Mouse (Mus musculus): ENCODE measurements around the gene Siah3. TPM values are rescaled to one million over a fixed set of nuclear protein-coding genes. Genes with fewer than 3 reads are reported as not detected.
"Not testable (repeated sequence)": the region's sequence is repeated elsewhere in the genome, so short reads cannot be mapped to it uniquely, and the experiment has no call there.

Gene Siah3
- polyA plus RNA-seq, 1 experiment from 2014 or later = 6.7 TPM

GRCm38 (mm10) chr14:75445948-75446281 lies 9.9 kb upstream of the Siah3 start:
- H3K4me3 ChIP-seq = peak overlapping the region; percentile 32
- no peak for ATAC-seq
- H3K36me3 ChIP-seq (ENCODE audit: poor library complexity, severe bottlenecking) = no peaks in the 10 kb centered on the region
- WGBS = 23% methylated on average over 6 of the region's 6 CpGs
- peaks cover 17% of the 10 kb centered on the region for H3K4me1 ChIP-seq
- H3K9ac ChIP-seq = peak overlapping the region; percentile 48
- H3K27ac ChIP-seq = peak overlapping the region; percentile 67
- no peaks in the 10 kb centered on the region for H3K27me3 ChIP-seq
- H3K9me3 ChIP-seq (replicated peaks) = no peaks in the 10 kb centered on the region
- peak overlapping the region; percentile 66 for H3K4me2 ChIP-seq

- not testable (repeated sequence) for H3K9ac ChIP-seq; H3K36me3 ChIP-seq (ENCODE audit: poor library complexity, severe bottlenecking); H3K9me3 ChIP-seq (replicated peaks); H3K4me3 ChIP-seq; ATAC-seq; H3K27ac ChIP-seq; H3K27me3 ChIP-seq
- Histone ChIP-seq H3K4me2 (peak overlapping the region; percentile 66; the same call in 1 of the 2 replicates), H3K4me1 (peaks cover 17% of the 10 kb centered on the region)
These were observed 9.5 kb upstream of the Siah3 start for GRCm38 (mm10) chr14:75446314-75446713.

- no peak overlapping the region for H3K4me2 ChIP-seq
- 92% methylated on average over 4 of the region's 4 CpGs for WGBS
- no peaks in the 10 kb centered on the region for H3K27me3 ChIP-seq
- no peaks in the 10 kb centered on the region for H3K36me3 ChIP-seq (ENCODE audit: poor library complexity, severe bottlenecking)
- H3K4me3 ChIP-seq = no peak overlapping the region
- no peaks in the 10 kb centered on the region for H3K9me3 ChIP-seq (replicated peaks)
- H3K9ac ChIP-seq = no peak overlapping the region
- no peak for ATAC-seq
- peak overlapping the region; percentile 94; the same call in 1 of the 2 replicates for H3K27ac ChIP-seq
- peaks cover 46% of the 10 kb centered on the region for H3K4me1 ChIP-seq
These were observed 1.9 kb upstream of the Siah3 start for GRCm38 (mm10) chr14:75453906-75454305.

- H3K36me3 ChIP-seq (ENCODE audit: poor library complexity, severe bottlenecking) = no peaks in the 10 kb centered on the region
- H3K9ac ChIP-seq = peak overlapping the region; percentile 74
- peak overlapping the region; percentile 94 for H3K27ac ChIP-seq
- peak overlapping the region; percentile 77 for H3K4me2 ChIP-seq
- WGBS = 4% methylated on average over 4 of the region's 4 CpGs
- peaks cover 54% of the 10 kb centered on the region for H3K4me1 ChIP-seq
- ATAC-seq = peak; percentile 72
- H3K4me3 ChIP-seq = peak overlapping the region; percentile 58
- H3K27me3 ChIP-seq = no peaks in the 10 kb centered on the region
- no peaks in the 10 kb centered on the region for H3K9me3 ChIP-seq (replicated peaks)
These were observed 1.1 kb upstream of the Siah3 start for GRCm38 (mm10) chr14:75454716-75455115.

GRCm38 (mm10) chr14:75455361-75455742 lies 430 bp upstream of the Siah3 start:
- no peaks in the 10 kb centered on the region for H3K27me3 ChIP-seq
- H3K9me3 ChIP-seq (replicated peaks) = no peaks in the 10 kb centered on the region
- no peaks in the 10 kb centered on the region for H3K36me3 ChIP-seq (ENCODE audit: poor library complexity, severe bottlenecking)
- H3K4me1 ChIP-seq = peaks cover 60% of the 10 kb centered on the region
- peak overlapping the region; percentile 58 for H3K4me3 ChIP-seq
- peak overlapping the region; percentile 94 for H3K27ac ChIP-seq
- ATAC-seq = peak; percentile 3; the same call in 1 of the 2 replicates
- H3K9ac ChIP-seq = peak overlapping the region; percentile 74
- peak overlapping the region; percentile 77 for H3K4me2 ChIP-seq
- 22% methylated on average over 3 of the region's 3 CpGs for WGBS

GRCm38 (mm10) chr14:75456489-75457220 lies 873 bp downstream of the Siah3 start:
- peak; percentile 62 for ATAC-seq

GRCm38 (mm10) chr14:75457221-75457600 lies 1.4 kb downstream of the Siah3 start:
- no peaks in the 10 kb centered on the region for H3K27me3 ChIP-seq
- peak; percentile 34 for ATAC-seq
- H3K4me3 ChIP-seq = peak overlapping the region; percentile 58
- peaks cover 75% of the 10 kb centered on the region for H3K4me1 ChIP-seq
- 10% methylated on average over 8 of the region's 8 CpGs for WGBS
- peak overlapping the region; percentile 77 for H3K4me2 ChIP-seq
- H3K27ac ChIP-seq = peak overlapping the region; percentile 94
- H3K9me3 ChIP-seq (replicated peaks) = no peaks in the 10 kb centered on the region
- H3K36me3 ChIP-seq (ENCODE audit: poor library complexity, severe bottlenecking) = peaks cover 2% of the 10 kb centered on the region; the same call in 1 of the 2 replicates
- peak overlapping the region; percentile 74 for H3K9ac ChIP-seq

More at GRCm38 (mm10) chr14:75456489-75457220, 873 bp downstream of the Siah3 start:
- Histone ChIP-seq H3K9ac (peak overlapping the region; percentile 74), H3K36me3 (ENCODE audit: poor library complexity, severe bottlenecking) (no peaks in the 10 kb centered on the region), H3K27me3 (no peaks in the 10 kb centered on the region), H3K27ac (peak overlapping the region; percentile 94), H3K4me3 (peak overlapping the region; percentile 58), H3K4me1 (peaks cover 73% of the 10 kb centered on the region), H3K4me2 (peak overlapping the region; percentile 77), H3K9me3 (replicated peaks) (no peaks in the 10 kb centered on the region)
- 1% methylated on average over 13 of the region's 13 CpGs for WGBS

GRCm38 (mm10) chr14:75459431-75459830 lies 3.6 kb downstream of the Siah3 start:
- Histone ChIP-seq H3K36me3 (ENCODE audit: poor library complexity, severe bottlenecking) (peaks cover 6% of the 10 kb centered on the region; the same call in 1 of the 2 replicates), H3K4me1 (peaks cover 60% of the 10 kb centered on the region), H3K4me3 (peak overlapping the region; percentile 58; the same call in 1 of the 2 replicates), H3K9ac (peak overlapping the region; percentile 74), H3K4me2 (peak overlapping the region; percentile 77), H3K27me3 (no peaks in the 10 kb centered on the region), H3K9me3 (replicated peaks) (no peaks in the 10 kb centered on the region), H3K27ac (peak overlapping the region; percentile 94)
- no peak for ATAC-seq
- WGBS = 71% methylated on average over 10 of the region's 10 CpGs

- Histone ChIP-seq H3K9ac (peak overlapping the region; percentile 74), H3K4me1 (peaks cover 55% of the 10 kb centered on the region), H3K4me3 (peak overlapping the region; percentile 58; the same call in 1 of the 2 replicates), H3K9me3 (replicated peaks) (no peaks in the 10 kb centered on the region), H3K27me3 (no peaks in the 10 kb centered on the region), H3K27ac (peak overlapping the region; percentile 94), H3K4me2 (peak overlapping the region; percentile 77), H3K36me3 (ENCODE audit: poor library complexity, severe bottlenecking) (peaks cover 6% of the 10 kb centered on the region; the same call in 1 of the 2 replicates)
- WGBS = 26% methylated on average over 3 of the region's 3 CpGs
- peak; percentile 39 for ATAC-seq
These were observed 4.2 kb downstream of the Siah3 start for GRCm38 (mm10) chr14:75459991-75460390.

- Histone ChIP-seq H3K27ac (peak overlapping the region; percentile 94), H3K4me3 (no peak overlapping the region)
- 19% methylated on average over 3 of the region's 3 CpGs for WGBS
These were observed 4.7 kb downstream of the Siah3 start for GRCm38 (mm10) chr14:75460436-75460835.

GRCm38 (mm10) chr14:75461770-75462169 lies 6.0 kb downstream of the Siah3 start:
- no peak for ATAC-seq
- 90% methylated on average over 4 of the region's 4 CpGs for WGBS
- Histone ChIP-seq H3K4me2 (no peak overlapping the region), H3K4me3 (no peak overlapping the region), H3K9me3 (replicated peaks) (no peaks in the 10 kb centered on the region), H3K27ac (peak overlapping the region; percentile 94; the same call in 1 of the 2 replicates), H3K9ac (no peak overlapping the region), H3K4me1 (peaks cover 49% of the 10 kb centered on the region), H3K36me3 (ENCODE audit: poor library complexity, severe bottlenecking) (peaks cover 6% of the 10 kb centered on the region; the same call in 1 of the 2 replicates), H3K27me3 (no peaks in the 10 kb centered on the region)

More at GRCm38 (mm10) chr14:75460436-75460835, 4.7 kb downstream of the Siah3 start:
- H3K9ac ChIP-seq = peak overlapping the region; percentile 46; the same call in 1 of the 2 replicates
- H3K4me2 ChIP-seq = peak overlapping the region; percentile 77
- H3K27me3 ChIP-seq = no peaks in the 10 kb centered on the region
- H3K9me3 ChIP-seq (replicated peaks) = no peaks in the 10 kb centered on the region
- H3K4me1 ChIP-seq = peaks cover 50% of the 10 kb centered on the region
- H3K36me3 ChIP-seq (ENCODE audit: poor library complexity, severe bottlenecking) = peaks cover 6% of the 10 kb centered on the region; the same call in 1 of the 2 replicates
- ATAC-seq = peak; percentile 5

GRCm38 (mm10) chr14:75463171-75463570 lies 7.4 kb downstream of the Siah3 start:
- Histone ChIP-seq H3K9me3 (replicated peaks) (no peaks in the 10 kb centered on the region), H3K4me3 (no peak overlapping the region), H3K4me1 (peaks cover 36% of the 10 kb centered on the region), H3K27ac (no peak overlapping the region), H3K27me3 (no peaks in the 10 kb centered on the region), H3K36me3 (ENCODE audit: poor library complexity, severe bottlenecking) (peaks cover 6% of the 10 kb centered on the region; the same call in 1 of the 2 replicates), H3K9ac (no peak overlapping the region), H3K4me2 (no peak overlapping the region)
- no peak for ATAC-seq
- WGBS = 83% methylated on average over 4 of the region's 4 CpGs
